Mouse (Mus musculus) liver, adult 2 months (tissue): ENCODE measurements around the gene Brd1.

Experiments used
- CTCF ChIP-seq: fragments of 200-500 bp; IDR thresholded peaks from 2 replicates; pipeline ENCODE4 v1.5.1; 2011; ENCODE audit warnings: low read depth, low read length, control low read depth
- POLR2A ChIP-seq: fragments of 200-500 bp; IDR thresholded peaks from 2 replicates; pipeline ENCODE4 v1.6.1; 2011; ENCODE audit warnings: low read length, control low read depth; ENCODE audit not compliant: insufficient read depth; ENCODE audit errors: extremely low read depth

DNA sequence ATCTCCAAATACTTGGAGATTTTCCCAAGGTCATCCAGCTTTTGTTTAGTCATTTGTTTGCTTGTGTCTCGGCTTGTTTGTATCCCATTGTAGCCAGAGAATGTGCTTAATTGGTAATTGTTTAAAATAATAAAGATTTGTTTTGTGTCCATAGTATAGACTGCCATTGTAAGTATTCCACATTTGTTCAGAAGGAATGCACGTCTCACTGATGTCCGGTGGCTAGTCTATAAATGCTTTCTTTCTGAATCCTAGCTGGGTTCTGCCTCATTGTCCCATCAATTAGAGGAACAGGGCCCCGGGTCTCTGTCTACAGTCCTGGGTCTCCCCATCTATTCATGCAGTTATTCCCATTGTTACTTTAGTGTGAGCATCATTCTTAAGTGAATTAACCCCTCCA lies 68.2 kb downstream of the Brd1 start:
- TF ChIP-seq POLR2A: no peak
- no peak for TF ChIP-seq CTCF
